Mouse (Mus musculus) heart, postnatal 4 days (tissue): ENCODE results near the gene Prkcq. TPM values are rescaled to one million over a fixed set of nuclear protein-coding genes. Genes with fewer than 3 reads are reported as not detected.

Source experiments
- DNase-seq: peaks from one replicate; pipeline ENCODE4 v3.0.0; 2021
- total RNA-seq, 2 experiments: library from RNA; stranded (reverse); gene quantifications; 2 replicates each; pipeline ENCODE4 v1.2.3; 2021

Gene Prkcq
- total RNA-seq, 2 experiments from 2014 or later: 1.2 to 1.7 TPM

- no peak for DNase-seq
Observed at GRCm38 (mm10) chr2:11187166-11187565, 15.3 kb downstream of the Prkcq start.

GRCm38 (mm10) chr2:11188279-11188678 lies 16.4 kb downstream of the Prkcq start:
- DNase-seq: no peak

DNA sequence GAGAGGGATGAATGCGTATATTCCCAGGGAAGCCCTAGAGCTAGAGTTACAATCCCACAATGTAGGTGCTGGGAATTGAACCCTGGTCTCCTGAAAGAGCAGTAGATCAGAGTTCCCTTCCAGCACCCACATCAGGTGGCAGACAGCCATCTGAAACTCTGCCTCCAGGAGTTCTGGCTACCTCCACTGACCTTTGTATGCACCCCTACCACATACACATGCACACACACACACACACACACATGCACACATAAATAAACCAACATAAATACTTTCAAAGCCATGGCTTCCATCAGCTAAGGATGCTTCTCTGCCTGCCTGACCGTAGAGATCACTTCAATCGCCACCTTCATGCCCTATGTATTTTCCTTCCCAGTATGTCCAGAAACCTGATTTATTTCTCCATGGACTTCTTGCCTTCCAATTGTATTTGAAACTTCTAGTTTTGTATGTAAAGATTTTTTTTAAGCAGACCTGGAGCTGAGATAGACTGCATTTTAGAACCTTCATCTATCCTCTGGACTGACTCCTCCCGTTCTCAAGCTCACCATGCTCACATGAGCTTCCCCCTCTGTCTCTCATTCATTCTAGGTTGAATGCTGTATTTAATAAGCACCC lies 17.4 kb downstream of the Prkcq start:
- DNase-seq: no peak

GRCm38 (mm10) chr2:11192281-11193098 lies 20.6 kb downstream of the Prkcq start:
- no peak for DNase-seq

DNA sequence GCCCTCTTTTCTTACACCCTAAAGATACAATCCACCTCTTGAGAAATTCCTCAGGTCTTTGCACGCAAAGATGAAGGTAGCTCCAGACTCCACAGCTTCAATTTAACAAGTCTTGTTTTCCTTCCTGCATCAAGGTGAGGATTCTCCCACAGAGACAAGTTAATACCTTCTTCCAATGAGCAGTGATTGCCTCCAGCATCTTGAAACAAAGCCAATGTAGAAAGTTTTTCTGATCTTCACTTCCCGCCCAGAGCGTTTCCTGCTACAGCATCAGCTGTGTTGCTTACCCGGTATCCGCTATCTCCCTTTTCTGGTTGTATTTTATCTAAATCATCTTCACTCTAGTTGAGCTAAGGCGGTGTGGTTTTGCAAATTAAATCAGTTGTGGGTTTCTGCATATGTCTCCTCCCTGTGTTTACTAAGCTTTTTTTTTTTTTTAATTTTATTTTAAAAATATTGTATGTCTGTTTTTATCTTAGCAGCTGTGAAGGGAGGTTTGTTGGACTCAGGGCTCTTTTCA lies 21.3 kb downstream of the Prkcq start:
- DNase-seq: no peak

DNA sequence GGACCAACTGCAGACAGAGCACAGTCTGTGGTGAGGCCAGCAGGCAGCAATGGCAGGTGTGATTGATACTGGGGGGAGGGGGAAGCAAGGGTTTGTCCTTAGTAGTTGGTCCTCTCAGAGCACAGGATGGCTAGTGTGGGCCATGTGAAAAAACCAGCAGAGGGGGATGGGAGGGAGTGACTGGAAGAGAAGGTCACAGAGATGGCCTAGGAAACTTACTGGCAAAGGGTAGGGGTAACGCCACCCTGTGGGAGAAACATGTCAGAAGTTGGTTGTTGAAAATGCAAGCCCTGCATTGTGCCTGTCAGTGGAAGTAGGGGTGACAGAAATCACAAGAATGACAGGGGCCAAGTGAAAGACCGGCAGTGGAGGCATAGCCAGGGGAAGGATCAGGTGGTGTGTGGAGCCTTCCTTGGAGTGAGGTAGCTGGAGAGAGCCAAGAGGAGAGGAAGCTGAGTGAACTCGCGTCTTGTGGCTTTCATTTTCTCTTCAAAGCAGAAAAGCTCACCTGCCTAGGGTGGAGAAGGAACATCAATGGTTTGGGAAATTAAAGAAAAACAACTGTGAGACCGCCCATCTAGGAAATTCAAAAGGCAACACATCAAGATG lies 22.9 kb downstream of the Prkcq start:
- no peak for DNase-seq

- no peak for DNase-seq
Observed at GRCm38 (mm10) chr2:11196071-11196470, 24.2 kb downstream of the Prkcq start.

- no peak for DNase-seq
Observed at GRCm38 (mm10) chr2:11196952-11197559, 25.1 kb downstream of the Prkcq start.

DNA sequence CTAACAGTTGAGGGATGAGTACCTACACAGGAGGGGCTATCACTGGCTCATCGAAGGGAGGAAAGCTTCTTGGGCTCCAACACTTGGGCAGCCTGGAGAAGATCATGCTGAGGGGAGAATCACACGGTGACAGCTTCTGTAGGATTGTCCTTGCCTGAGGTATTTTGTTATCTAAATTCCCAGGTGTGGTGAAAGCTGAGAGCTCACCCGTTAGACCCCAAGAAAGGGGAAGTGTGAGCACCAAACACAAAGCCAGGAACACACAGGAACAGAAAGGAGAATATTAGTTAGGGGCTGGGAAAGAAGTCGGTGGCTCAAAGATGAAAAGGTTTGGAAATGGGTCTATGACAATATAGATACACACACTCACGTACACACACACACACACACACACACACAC lies 27.7 kb downstream of the Prkcq start:
- no peak for DNase-seq

DNA sequence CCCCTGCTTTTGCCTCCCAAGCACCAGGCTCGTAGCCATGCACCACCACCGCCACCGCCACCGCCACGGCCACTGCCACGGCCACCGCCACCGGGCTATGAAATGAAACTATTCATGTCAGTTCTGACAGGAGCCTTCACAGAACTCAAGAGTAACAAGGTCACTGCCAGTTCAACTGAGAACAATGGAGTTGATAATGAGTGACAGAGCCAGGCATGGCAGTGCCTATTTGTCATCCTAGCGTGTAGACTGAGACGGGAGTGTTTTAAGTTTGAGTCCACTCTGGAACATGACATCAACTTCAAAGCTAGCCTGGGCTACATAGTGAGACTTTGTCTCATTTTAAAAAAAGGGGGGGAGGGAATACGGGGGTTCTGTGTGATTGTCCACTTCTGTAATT lies 30.9 kb downstream of the Prkcq start:
- no peak for DNase-seq

DNA sequence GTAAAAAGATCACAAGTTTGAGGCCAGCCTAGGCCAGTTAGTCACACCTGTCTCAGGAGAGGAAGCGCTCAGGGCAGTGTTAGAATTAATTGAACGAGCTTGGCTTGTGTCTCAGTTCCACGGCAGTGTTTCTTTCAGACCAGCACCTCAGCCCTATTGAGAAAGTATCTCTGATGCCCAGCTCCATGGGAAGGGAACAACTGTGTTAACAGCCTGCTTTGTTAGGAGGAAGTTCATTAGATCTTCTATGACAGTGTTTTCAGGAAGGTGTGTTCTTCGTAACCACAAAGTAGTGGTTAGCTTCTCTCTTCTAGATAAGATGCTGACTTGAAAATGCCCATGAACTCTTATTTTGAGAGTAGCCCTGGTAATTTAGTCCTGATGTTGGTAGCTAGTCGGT lies 31.4 kb downstream of the Prkcq start:
- no peak for DNase-seq

DNA sequence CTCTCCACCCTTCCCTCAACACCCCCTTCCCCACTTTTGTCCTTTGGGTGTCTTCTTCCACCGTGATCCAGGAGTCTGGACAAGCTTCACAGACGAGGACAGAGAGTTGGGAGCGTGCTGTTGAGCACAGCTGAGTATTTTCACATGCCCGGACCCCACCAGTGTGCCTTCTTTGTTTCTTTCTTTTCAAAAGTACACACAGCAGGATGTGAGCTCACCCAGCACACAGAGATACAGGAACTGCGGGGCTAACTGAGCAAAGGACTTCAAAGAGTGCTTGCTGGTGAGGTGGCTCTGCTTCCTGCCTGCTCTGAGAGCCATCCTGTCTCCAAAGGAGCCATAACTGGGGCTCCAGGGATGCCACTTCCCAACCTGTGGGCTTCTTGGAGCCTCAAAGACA lies 32.3 kb downstream of the Prkcq start:
- no peak for DNase-seq

GRCm38 (mm10) chr2:11204961-11205360 lies 33.1 kb downstream of the Prkcq start:
- no peak for DNase-seq

DNA sequence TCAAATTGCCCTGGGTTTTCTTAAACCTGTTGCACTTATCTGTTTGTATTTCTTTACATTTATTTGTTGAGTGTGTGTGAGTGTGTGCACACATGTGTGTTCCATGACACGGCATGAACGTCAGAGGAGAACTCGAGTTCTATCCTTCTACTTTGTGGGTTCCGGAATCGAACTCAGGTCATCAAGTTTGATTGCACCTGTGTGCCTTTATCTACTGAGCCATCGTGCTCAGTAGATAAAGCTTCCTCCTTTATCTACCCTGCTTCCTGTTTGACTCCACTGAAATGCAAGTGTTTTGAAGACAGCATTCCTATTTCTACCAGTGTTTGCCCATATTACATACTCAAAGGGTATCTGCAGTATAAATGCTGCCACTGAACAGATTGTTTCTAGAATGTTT lies 33.8 kb downstream of the Prkcq start:
- DNase-seq: no peak

DNA sequence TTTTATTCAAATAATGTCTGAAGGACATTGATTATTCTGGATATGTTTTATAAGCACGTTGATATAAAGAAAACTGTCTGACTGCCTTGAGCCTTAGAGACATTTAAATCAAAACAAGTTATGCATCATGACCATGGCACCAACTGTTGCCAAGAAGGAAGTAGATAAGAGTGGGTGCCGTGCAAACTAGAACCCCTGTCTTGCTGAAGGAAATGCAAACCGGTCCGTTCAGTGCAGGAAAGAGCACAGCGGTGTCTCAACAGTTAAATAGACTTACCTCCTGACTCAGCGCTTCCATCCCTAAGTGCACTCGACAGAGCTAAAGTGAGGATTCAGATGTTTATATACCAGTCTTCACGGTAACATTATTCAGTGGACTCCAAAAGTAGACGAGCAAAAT lies 36.4 kb downstream of the Prkcq start:
- no peak for DNase-seq

GRCm38 (mm10) chr2:11209335-11209734 lies 37.4 kb downstream of the Prkcq start:
- DNase-seq: no peak

DNA sequence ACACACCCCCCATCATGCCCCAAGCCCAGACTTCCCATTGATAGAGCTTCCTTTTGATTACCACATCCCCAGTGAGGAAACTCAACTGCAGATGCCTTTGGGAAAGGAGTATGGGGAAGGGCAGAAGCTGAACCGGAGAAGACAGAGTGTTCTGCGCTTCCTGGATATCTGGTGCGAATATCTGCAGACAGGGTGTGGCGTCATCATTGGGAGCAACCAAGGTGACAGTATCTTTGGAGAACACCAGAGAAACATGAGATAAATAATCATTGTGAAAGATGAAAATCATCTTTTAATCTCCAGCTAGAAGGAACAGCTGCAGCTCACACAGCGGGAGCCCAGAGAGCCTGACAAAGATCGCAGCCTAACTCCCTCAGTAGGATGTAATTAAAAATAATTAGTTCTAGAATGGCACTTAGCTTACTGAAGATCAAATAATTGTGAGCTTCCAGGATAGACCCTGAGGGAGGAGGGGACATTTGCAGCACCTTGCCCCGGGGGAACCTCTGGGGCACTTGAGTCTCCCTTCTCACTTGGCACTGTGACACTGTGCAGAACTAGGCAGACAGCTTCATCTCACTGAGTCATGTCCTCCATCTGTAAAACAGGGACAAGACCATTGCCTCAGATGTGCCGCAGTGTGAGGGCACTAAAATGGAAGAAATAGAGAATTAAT lies 38.5 kb downstream of the Prkcq start:
- DNase-seq: no peak

DNA sequence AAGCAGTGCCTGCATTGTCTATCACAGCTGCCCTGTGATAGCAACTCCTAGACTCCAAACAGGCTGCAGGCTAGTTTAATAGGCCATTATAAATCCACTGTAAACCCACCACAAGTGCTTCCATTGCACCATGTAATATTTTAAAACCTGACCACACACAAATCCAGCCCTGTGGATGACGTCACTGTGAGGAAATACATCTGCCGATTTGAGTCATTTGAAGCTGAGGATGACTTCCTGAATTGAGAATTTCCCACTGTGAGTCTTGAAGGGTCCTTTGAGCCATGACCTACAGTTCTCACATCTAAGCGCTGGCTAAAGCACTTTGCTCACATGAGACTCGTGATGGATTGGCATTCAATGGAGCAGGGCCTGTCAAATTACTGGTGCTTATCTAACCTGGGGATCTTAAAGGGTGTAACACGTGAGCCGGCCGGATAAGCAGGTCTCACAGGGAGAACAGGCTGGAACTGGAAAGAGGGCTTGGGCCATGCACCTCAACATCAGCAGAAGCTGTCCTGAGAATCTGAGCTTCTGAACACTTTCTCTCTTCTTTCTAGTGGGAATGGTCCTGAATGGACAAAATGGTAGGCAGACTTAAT lies 40.2 kb downstream of the Prkcq start:
- DNase-seq: no peak

DNA sequence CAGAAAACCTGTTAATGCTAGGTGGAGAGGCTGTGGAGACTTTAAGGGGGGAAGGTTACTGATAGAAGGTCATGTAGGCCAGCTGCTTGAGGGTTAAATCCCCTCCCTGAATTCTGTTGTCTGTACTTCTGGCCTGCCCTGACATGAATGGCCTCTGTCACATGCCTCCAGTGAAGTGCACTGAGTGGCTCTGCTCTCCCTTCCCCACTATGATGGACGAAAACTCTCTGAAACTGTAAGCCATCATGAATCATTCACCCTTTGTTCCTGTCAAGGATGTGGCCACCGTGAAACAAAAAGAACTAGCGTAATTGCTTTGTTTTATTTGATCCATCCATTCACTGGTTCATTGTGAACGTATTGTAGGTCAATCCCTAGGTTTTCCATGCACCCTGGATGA lies 44.5 kb downstream of the Prkcq start:
- no peak for DNase-seq

DNA sequence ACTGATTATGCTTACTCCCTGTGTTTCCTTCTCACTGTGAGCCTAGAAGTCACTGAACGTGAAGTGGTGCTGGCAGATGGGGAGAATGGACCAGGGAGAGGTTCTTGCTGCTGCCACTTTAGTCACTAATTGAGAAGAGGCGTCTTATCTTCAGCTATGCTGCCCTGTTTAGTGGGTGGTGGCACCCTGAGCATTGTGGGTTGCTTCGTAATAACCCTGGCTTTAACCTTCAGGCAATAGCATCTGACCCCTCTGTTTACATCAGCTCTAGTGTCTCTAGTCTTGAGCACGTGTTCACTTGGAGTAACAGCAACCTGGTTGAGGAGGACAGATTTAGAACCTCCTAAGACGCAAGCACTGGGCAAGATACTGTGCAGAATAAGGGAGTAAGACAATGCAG lies 44.9 kb downstream of the Prkcq start:
- no peak for DNase-seq

DNA sequence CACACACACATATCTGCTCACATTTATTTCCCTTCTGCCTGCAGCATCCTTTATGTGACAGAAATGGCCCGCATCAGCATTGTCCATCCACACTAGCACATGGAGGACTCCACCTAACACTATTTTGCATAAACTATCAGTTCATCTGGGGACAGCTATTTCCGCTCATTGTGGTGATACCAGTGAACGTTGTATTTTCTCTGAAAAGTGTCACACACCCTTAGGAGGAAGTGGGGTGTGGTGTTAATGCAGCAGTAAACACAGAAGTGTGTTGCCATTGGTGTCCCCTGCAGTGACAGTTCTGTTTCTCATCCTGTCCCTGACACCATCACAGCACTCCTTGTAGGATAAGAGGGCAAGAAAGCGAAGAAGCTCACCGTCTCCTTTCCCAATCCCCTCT lies 46.2 kb downstream of the Prkcq start:
- DNase-seq: no peak

DNA sequence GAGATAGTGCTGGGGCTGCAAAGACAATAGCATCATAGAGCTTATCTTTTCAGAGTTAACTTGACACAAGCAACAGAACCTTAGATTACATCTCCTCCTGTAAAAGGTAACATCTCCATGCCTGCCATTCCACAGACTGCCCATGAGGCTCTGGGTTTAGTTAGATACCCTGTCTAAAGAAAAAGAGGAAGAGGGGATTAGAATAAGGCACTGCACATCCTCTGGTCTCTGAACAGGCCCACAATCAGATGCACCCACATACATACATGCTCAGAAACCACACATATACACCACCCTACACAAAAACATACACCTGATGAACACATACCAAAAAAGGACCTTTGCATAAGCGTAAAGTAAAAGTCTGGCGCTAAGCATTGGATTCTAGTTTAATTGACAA lies 47.4 kb downstream of the Prkcq start:
- no peak for DNase-seq
